Mouse (Mus musculus): Measurements from ENCODE around the gene Lpin3. TPM values are rescaled to one million over a fixed set of nuclear protein-coding genes. Genes with fewer than 3 reads are reported as not detected.

Gene Lpin3
- polyA plus RNA-seq, 1 experiment from 2014 or later, result 0.52 TPM

- Histone ChIP-seq H3K4me2 (ENCODE audit: low read depth, low read length) (no peak overlapping the region), H3K27ac (ENCODE audit: low read length) (no peak overlapping the region)
- 85% methylated on average over 3 of the region's 3 CpGs for WGBS (ENCODE audit: insufficient replicate concordance)
Measured at GRCm38 (mm10) chr2:160917313-160917712, 36.8 kb downstream of the Lpin3 start.

GRCm38 (mm10) chr2:160918154-160918929 is 37.9 kb downstream of the Lpin3 start:
- Histone ChIP-seq H3K27ac (ENCODE audit: low read length) (no peak overlapping the region), H3K4me3 (ENCODE audit: low read depth, low read length) (no peak overlapping the region), H3K36me3 (ENCODE audit: control insufficient read depth, insufficient read depth) (no peaks in the 10 kb centered on the region), H3K27me3 (ENCODE audit: control insufficient read depth, insufficient read depth, low read depth, low read length) (peaks cover 9% of the 10 kb centered on the region), H3K9ac (ENCODE audit: low read depth, low read length) (no peak overlapping the region), H3K9me3 (replicated peaks; ENCODE audit: control insufficient read depth, low read length) (no peaks in the 10 kb centered on the region), H3K4me2 (ENCODE audit: low read depth, low read length) (no peak overlapping the region), H3K4me1 (ENCODE audit: control insufficient read depth, low read depth, low read length) (no peaks in the 10 kb centered on the region)
- 46% methylated on average over 8 of the region's 8 CpGs for WGBS (ENCODE audit: insufficient replicate concordance)
- no peak for ATAC-seq (ENCODE audit: low read depth)

More at GRCm38 (mm10) chr2:160917313-160917712, 36.8 kb downstream of the Lpin3 start:
- Histone ChIP-seq H3K4me3 (ENCODE audit: low read depth, low read length) (no peak overlapping the region), H3K4me1 (ENCODE audit: control insufficient read depth, low read depth, low read length) (no peaks in the 10 kb centered on the region), H3K9ac (ENCODE audit: low read depth, low read length) (no peak overlapping the region), H3K9me3 (replicated peaks; ENCODE audit: control insufficient read depth, low read length) (no peaks in the 10 kb centered on the region), H3K36me3 (ENCODE audit: control insufficient read depth, insufficient read depth) (no peaks in the 10 kb centered on the region), H3K27me3 (ENCODE audit: control insufficient read depth, insufficient read depth, low read depth, low read length) (peaks cover 19% of the 10 kb centered on the region)
- no peak for ATAC-seq (ENCODE audit: low read depth)

- WGBS (ENCODE audit: insufficient replicate concordance), result 87% methylated on average over 2 of the region's 2 CpGs
- Histone ChIP-seq H3K4me1 (ENCODE audit: control insufficient read depth, low read depth, low read length) (no peaks in the 10 kb centered on the region), H3K9ac (ENCODE audit: low read depth, low read length) (no peak overlapping the region), H3K36me3 (ENCODE audit: control insufficient read depth, insufficient read depth) (no peaks in the 10 kb centered on the region), H3K4me2 (ENCODE audit: low read depth, low read length) (no peak overlapping the region), H3K9me3 (replicated peaks; ENCODE audit: control insufficient read depth, low read length) (no peaks in the 10 kb centered on the region), H3K27ac (ENCODE audit: low read length) (no peak overlapping the region), H3K4me3 (ENCODE audit: low read depth, low read length) (no peak overlapping the region), H3K27me3 (ENCODE audit: control insufficient read depth, insufficient read depth, low read depth, low read length) (peaks cover 9% of the 10 kb centered on the region)
- no peak for ATAC-seq (ENCODE audit: low read depth)
Measured at GRCm38 (mm10) chr2:160918930-160919215, 38.4 kb downstream of the Lpin3 start.

GRCm38 (mm10) chr2:160921285-160921684 is 40.8 kb downstream of the Lpin3 start:
- Histone ChIP-seq H3K27ac (ENCODE audit: low read length) (no peak overlapping the region), H3K9ac (ENCODE audit: low read depth, low read length) (no peak overlapping the region), H3K27me3 (ENCODE audit: control insufficient read depth, insufficient read depth, low read depth, low read length) (no peaks in the 10 kb centered on the region), H3K36me3 (ENCODE audit: control insufficient read depth, insufficient read depth) (no peaks in the 10 kb centered on the region), H3K4me1 (ENCODE audit: control insufficient read depth, low read depth, low read length) (no peaks in the 10 kb centered on the region), H3K9me3 (replicated peaks; ENCODE audit: control insufficient read depth, low read length) (no peaks in the 10 kb centered on the region), H3K4me3 (ENCODE audit: low read depth, low read length) (no peak overlapping the region), H3K4me2 (ENCODE audit: low read depth, low read length) (no peak overlapping the region)
- ATAC-seq (ENCODE audit: low read depth), result no peak
- WGBS (ENCODE audit: insufficient replicate concordance), result 62% methylated on average over 7 of the region's 7 CpGs

- Histone ChIP-seq H3K9me3 (replicated peaks; ENCODE audit: control insufficient read depth, low read length) (no peaks in the 10 kb centered on the region), H3K36me3 (ENCODE audit: control insufficient read depth, insufficient read depth) (no peaks in the 10 kb centered on the region), H3K27ac (ENCODE audit: low read length) (no peak overlapping the region), H3K4me2 (ENCODE audit: low read depth, low read length) (no peak overlapping the region), H3K27me3 (ENCODE audit: control insufficient read depth, insufficient read depth, low read depth, low read length) (no peaks in the 10 kb centered on the region), H3K4me1 (ENCODE audit: control insufficient read depth, low read depth, low read length) (no peaks in the 10 kb centered on the region), H3K4me3 (ENCODE audit: low read depth, low read length) (no peak overlapping the region), H3K9ac (ENCODE audit: low read depth, low read length) (no peak overlapping the region)
- no peak for ATAC-seq (ENCODE audit: low read depth)
- WGBS (ENCODE audit: insufficient replicate concordance), result 60% methylated on average over 9 of the region's 9 CpGs
Measured at GRCm38 (mm10) chr2:160925203-160925602, 44.7 kb downstream of the Lpin3 start.

- Histone ChIP-seq H3K36me3 (ENCODE audit: control insufficient read depth, insufficient read depth) (no peaks in the 10 kb centered on the region), H3K4me1 (ENCODE audit: control insufficient read depth, low read depth, low read length) (no peaks in the 10 kb centered on the region), H3K9me3 (replicated peaks; ENCODE audit: control insufficient read depth, low read length) (no peaks in the 10 kb centered on the region), H3K27me3 (ENCODE audit: control insufficient read depth, insufficient read depth, low read depth, low read length) (no peaks in the 10 kb centered on the region), H3K4me2 (ENCODE audit: low read depth, low read length) (no peak overlapping the region), H3K4me3 (ENCODE audit: low read depth, low read length) (no peak overlapping the region), H3K27ac (ENCODE audit: low read length) (no peak overlapping the region), H3K9ac (ENCODE audit: low read depth, low read length) (no peak overlapping the region)
- ATAC-seq (ENCODE audit: low read depth), result no peak
- 67% methylated on average over 5 of the region's 5 CpGs for WGBS (ENCODE audit: insufficient replicate concordance)
Measured at GRCm38 (mm10) chr2:160931378-160931777, 50.9 kb downstream of the Lpin3 start.

GRCm38 (mm10) chr2:160932325-160932724 is 51.9 kb downstream of the Lpin3 start:
- H3K27me3 ChIP-seq (ENCODE audit: control insufficient read depth, insufficient read depth, low read depth, low read length), result no peaks in the 10 kb centered on the region
- H3K27ac ChIP-seq (ENCODE audit: low read length), result no peak overlapping the region
- ATAC-seq (ENCODE audit: low read depth), result no peak
- no peaks in the 10 kb centered on the region for H3K4me1 ChIP-seq (ENCODE audit: control insufficient read depth, low read depth, low read length)
- H3K4me3 ChIP-seq (ENCODE audit: low read depth, low read length), result no peak overlapping the region
- H3K9ac ChIP-seq (ENCODE audit: low read depth, low read length), result no peak overlapping the region
- no peaks in the 10 kb centered on the region for H3K36me3 ChIP-seq (ENCODE audit: control insufficient read depth, insufficient read depth)
- H3K4me2 ChIP-seq (ENCODE audit: low read depth, low read length), result no peak overlapping the region
- no peaks in the 10 kb centered on the region for H3K9me3 ChIP-seq (replicated peaks; ENCODE audit: control insufficient read depth, low read length)
- 73% methylated on average over 8 of the region's 8 CpGs for WGBS (ENCODE audit: insufficient replicate concordance)

- Histone ChIP-seq H3K9me3 (replicated peaks; ENCODE audit: control insufficient read depth, low read length) (no peaks in the 10 kb centered on the region), H3K27me3 (ENCODE audit: control insufficient read depth, insufficient read depth, low read depth, low read length) (no peaks in the 10 kb centered on the region), H3K9ac (ENCODE audit: low read depth, low read length) (no peak overlapping the region), H3K4me3 (ENCODE audit: low read depth, low read length) (no peak overlapping the region), H3K4me2 (ENCODE audit: low read depth, low read length) (no peak overlapping the region), H3K36me3 (ENCODE audit: control insufficient read depth, insufficient read depth) (no peaks in the 10 kb centered on the region), H3K27ac (ENCODE audit: low read length) (no peak overlapping the region), H3K4me1 (ENCODE audit: control insufficient read depth, low read depth, low read length) (no peaks in the 10 kb centered on the region)
- WGBS (ENCODE audit: insufficient replicate concordance), result 67% methylated on average over 3 of the region's 3 CpGs
- ATAC-seq (ENCODE audit: low read depth), result no peak
Measured at GRCm38 (mm10) chr2:160932981-160933380, 52.5 kb downstream of the Lpin3 start.

GRCm38 (mm10) chr2:160933890-160934289 is 53.4 kb downstream of the Lpin3 start:
- ATAC-seq (ENCODE audit: low read depth), result no peak
- no peaks in the 10 kb centered on the region for H3K9me3 ChIP-seq (replicated peaks; ENCODE audit: control insufficient read depth, low read length)
- H3K9ac ChIP-seq (ENCODE audit: low read depth, low read length), result no peak overlapping the region
- 46% methylated on average over 5 of the region's 5 CpGs for WGBS (ENCODE audit: insufficient replicate concordance)
- H3K4me3 ChIP-seq (ENCODE audit: low read depth, low read length), result no peak overlapping the region
- H3K4me1 ChIP-seq (ENCODE audit: control insufficient read depth, low read depth, low read length), result no peaks in the 10 kb centered on the region
- no peak overlapping the region for H3K27ac ChIP-seq (ENCODE audit: low read length)
- H3K36me3 ChIP-seq (ENCODE audit: control insufficient read depth, insufficient read depth), result no peaks in the 10 kb centered on the region
- no peaks in the 10 kb centered on the region for H3K27me3 ChIP-seq (ENCODE audit: control insufficient read depth, insufficient read depth, low read depth, low read length)
- H3K4me2 ChIP-seq (ENCODE audit: low read depth, low read length), result no peak overlapping the region
